Mouse (Mus musculus) right cerebral cortex, postnatal 14 days (tissue): ENCODE results near the gene Zbtb4.

Source experiments
- DNase-seq: peaks from one replicate; pipeline ENCODE4 v3.0.0; 2022

The Zbtb4 gene

GRCm38 (mm10) chr11:69801379-69801977 lies 35.8 kb downstream of the Zbtb4 start, which contains the start of gene Fgf11:
Gene Fgf11 (minus strand): TSS chr11:69801857.
- DNase-seq, result no peak

- DNase-seq, result peak; percentile 78
These were observed 37.0 kb downstream of the Zbtb4 start for GRCm38 (mm10) chr11:69802648-69803105.

- no peak for DNase-seq
These were observed 37.6 kb downstream of the Zbtb4 start for GRCm38 (mm10) chr11:69803328-69803727.

DNA sequence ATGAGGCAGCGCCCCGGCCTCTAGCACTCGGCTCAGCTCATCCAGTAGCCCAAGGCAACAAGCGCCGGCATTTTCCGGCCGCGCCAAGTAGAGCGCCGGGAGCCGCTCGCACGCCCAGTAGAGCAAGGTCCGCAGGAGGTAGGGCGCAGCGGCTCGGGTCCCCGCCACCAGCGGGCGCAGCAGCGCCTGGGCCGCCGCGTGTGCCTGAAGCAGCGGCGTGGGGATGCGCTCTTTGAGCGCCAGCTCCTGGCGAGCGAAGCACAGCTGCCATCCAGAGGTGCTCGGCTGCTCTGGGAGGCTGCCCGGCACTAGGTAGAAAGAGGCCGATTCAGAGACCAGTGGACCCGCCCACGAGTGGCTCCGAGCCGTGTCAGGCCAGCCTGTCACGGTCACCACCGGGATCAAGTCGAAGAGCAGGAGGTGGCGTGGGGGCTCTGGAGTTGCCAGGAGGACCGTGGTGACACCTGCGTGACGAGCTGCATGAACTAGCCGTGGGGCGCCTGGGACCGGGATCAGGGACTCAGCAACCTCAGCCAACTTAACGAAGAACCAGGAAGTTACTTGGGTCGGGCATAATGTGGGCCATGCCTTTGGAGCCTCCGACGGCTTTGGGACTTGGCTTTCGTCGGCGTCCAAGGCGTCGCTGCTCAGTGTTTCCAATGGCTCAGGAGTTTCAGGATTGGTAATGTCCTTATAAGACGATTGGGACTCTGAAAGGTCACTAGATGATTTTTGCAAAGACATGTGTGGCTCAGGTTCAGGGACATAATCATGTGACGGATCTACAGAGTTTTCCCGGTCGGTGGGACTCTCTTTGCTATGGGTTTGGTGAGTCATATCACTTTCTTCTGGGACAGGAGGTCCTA lies 38.3 kb downstream of the Zbtb4 start:
- peak; percentile 71 for DNase-seq

GRCm38 (mm10) chr11:69804652-69804940 lies 38.9 kb downstream of the Zbtb4 start:
- no peak for DNase-seq

- no peak for DNase-seq
These were observed 39.5 kb downstream of the Zbtb4 start, which contains the start of gene Tmem102 for GRCm38 (mm10) chr11:69804972-69805909. Gene Tmem102 (minus strand): TSS chr11:69805624.

- no peak for DNase-seq
These were observed 40.7 kb downstream of the Zbtb4 start for GRCm38 (mm10) chr11:69806378-69806777.

- DNase-seq, result no peak
These were observed 41.9 kb downstream of the Zbtb4 start for GRCm38 (mm10) chr11:69807641-69808040.

- no peak for DNase-seq
These were observed 44.6 kb downstream of the Zbtb4 start for GRCm38 (mm10) chr11:69810280-69810679.

GRCm38 (mm10) chr11:69815155-69815554 lies 49.4 kb downstream of the Zbtb4 start, which contains the start of gene Gm39566:
Gene Gm39566 (minus strand): TSS chr11:69815298.
- no peak for DNase-seq

GRCm38 (mm10) chr11:69816520-69816919 lies 50.8 kb downstream of the Zbtb4 start:
- no peak for DNase-seq

- no peak for DNase-seq
These were observed 52.7 kb downstream of the Zbtb4 start, which contains the start of gene Spem2 for GRCm38 (mm10) chr11:69818365-69818764. Gene Spem2 (minus strand): TSS chr11:69818465.

GRCm38 (mm10) chr11:69818871-69819270 lies 53.2 kb downstream of the Zbtb4 start:
- no peak for DNase-seq

- no peak for DNase-seq
These were observed 56.4 kb downstream of the Zbtb4 start, which contains the start of gene Spem1 for GRCm38 (mm10) chr11:69822080-69822479. Gene Spem1 (minus strand): TSS chr11:69822180.

DNA sequence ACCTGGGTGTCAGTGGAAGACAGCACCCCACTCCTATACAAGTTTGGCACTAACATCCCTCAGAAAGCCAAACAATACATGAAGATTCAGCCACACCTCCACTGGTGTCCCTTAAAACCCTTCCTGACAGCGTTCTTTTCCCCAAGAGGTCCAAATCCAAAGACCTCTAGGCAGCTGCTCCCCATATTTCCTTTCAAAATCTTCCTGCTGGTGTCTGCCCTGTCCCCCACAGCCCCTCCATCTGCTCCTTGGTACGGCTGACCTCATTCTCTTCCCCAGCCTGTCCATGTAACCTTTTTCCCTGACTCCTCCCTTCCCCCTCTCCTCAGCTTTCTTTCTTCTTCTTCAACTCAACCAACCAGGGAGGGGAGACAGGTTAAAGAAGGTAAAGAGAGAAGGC lies 57.7 kb downstream of the Zbtb4 start:
- DNase-seq, result no peak

DNA sequence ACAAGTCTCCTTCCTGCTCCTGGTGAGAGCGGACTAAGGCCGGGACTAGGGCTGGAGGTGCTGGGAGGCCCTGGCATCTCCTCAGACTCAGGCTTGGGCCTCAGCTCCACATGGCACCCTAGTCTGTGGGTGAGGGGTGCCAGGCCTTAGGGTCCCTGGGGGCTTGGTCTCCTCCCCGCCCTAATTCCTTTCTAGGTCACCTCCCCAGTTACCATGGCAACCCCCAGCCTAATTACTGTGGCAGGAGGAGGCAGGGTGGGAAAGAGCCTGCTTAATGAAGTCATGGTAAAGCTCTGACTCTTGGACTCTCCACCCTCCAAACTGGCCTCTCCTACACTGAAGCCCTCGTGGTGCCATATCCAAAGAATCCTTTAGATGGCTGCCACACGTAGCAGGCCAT lies 63.1 kb downstream of the Zbtb4 start:
- DNase-seq, result no peak

DNA sequence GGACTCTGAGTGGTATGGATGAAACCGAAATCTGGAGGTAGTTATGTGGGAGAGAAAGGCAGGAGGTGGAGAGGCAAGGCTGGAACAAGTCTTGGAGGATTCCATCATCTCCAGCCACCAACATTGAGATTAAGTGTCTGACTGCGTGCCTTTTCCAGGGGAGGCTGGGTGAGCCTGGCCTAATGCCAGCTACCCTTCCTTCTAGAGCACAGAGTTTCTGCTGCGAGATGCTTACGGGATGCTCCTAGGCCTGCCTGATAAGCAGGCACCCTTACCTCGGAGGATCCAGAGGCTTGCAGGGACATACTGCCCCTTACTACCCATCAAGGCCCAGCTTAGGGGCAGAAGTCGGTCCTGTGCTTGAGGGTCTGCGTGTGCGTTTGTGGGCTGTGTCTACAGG lies 67.8 kb downstream of the Zbtb4 start:
- DNase-seq, result no peak
